Mouse (Mus musculus) intestine, embryonic 14.5 days (tissue): ENCODE measurements around the gene Hunk. TPM values are rescaled to one million over a fixed set of nuclear protein-coding genes. Genes with fewer than 3 reads are reported as not detected.

Source experiments
- ATAC-seq: fragments of 200-750 bp; cut with Nextera tagmentation; replicated peaks from 2 replicates; pipeline ENCODE4 v1.8.0; 2017; ENCODE audit warnings: low read depth, moderate number of reproducible peaks, moderate TSS enrichment, moderate library complexity; ENCODE audit not compliant: low FRiP score, low TSS enrichment
- DNase-seq: peaks from one replicate; pipeline ENCODE4 v3.0.0-alpha.2; 2018; ENCODE audit warnings: low spot score
- H3K27ac ChIP-seq: fragments of 300-500 bp; sonication (generic); 2 replicates; pipeline ENCODE4 v1.5.1; 2014; ENCODE audit warnings: low read depth, mild to moderate bottlenecking, control low read depth
- H3K27me3 ChIP-seq: fragments of 300-500 bp; sonication (generic); replicated peaks from 2 replicates; pipeline ENCODE4 v1.6.1; 2014; ENCODE audit warnings: low read length, control low read depth; ENCODE audit not compliant: control insufficient read depth, insufficient read depth
- H3K36me3 ChIP-seq: fragments of 300-500 bp; sonication (generic); 2 replicates; pipeline ENCODE4 v1.6.1; 2014; ENCODE audit warnings: low read length, control low read depth; ENCODE audit not compliant: control insufficient read depth, insufficient read depth
- H3K4me1 ChIP-seq: fragments of 300-500 bp; sonication (generic); replicated peaks from 2 replicates; pipeline ENCODE4 v1.6.1; 2014; ENCODE audit warnings: low read length, control low read depth, mixed read lengths; ENCODE audit not compliant: control insufficient read depth, insufficient read depth
- H3K4me2 ChIP-seq: fragments of 300-500 bp; sonication (generic); 2 replicates; pipeline ENCODE4 v1.6.1; 2014; ENCODE audit warnings: low read length
- H3K4me3 ChIP-seq: fragments of 300-500 bp; sonication (generic); 2 replicates; pipeline ENCODE4 v1.5.1; 2014; ENCODE audit warnings: low read depth, low read length, control low read depth, mixed read lengths
- H3K9ac ChIP-seq: fragments of 300-500 bp; sonication (generic); 2 replicates; pipeline ENCODE4 v1.6.1; 2014; ENCODE audit warnings: mild to moderate bottlenecking, low read length
- H3K9me3 ChIP-seq: fragments of 300-500 bp; sonication (generic); 2 replicates; pipeline ENCODE4 v1.6.1; 2016; ENCODE audit warnings: low read length, control low read depth; ENCODE audit not compliant: control insufficient read depth
- WGBS: fragments of 180-500 bp; shearing (Covaris S2); extraction: QIAGEN DNeasy Blood & Tissue Kit; methylation state at CpG from one replicate; pipeline ENCODE4 v1.1.7; 2014; 5-methylcytosine and 5-hydroxymethylcytosine counted together
- polyA plus RNA-seq: library from polyadenylated mRNA; unstranded; fragments of >200 nt; fragmentation: Nextera tagmentation; extraction: Ambion mirVana; gene quantifications from 2 replicates; pipeline ENCODE4 v1.2.1, GENCODE M21; 2014

Hunk gene
- 11.0 and 12.2 TPM in 2 replicates for polyA plus RNA-seq

GRCm38 (mm10) chr16:90385688-90386513 is at the start of gene Hunk:
Hunk (plus strand) TSS chr16:90386013.
- 0% methylated on average over 91 of the region's 101 CpGs for WGBS
- Histone ChIP-seq H3K4me3 (peak within 1 kb of the TSS; percentile 85), H3K4me1 (peaks cover 37% of the 10 kb centered on the region), H3K27me3 (no peaks in the 10 kb centered on the region), H3K9me3 (no peaks in the 10 kb centered on the region), H3K4me2 (peak within 1 kb of the TSS; percentile 67), H3K36me3 (0 out of 2 replicates have a peak, but pooled peaks cover 1% of the 10 kb centered on the region), H3K9ac (peak within 1 kb of the TSS; percentile 84), H3K27ac (peak within 1 kb of the TSS; percentile 94)
- peak; percentile 91 for DNase-seq
- ATAC-seq = peak; percentile 78

GRCm38 (mm10) chr16:90339026-90339425 is 46.8 kb upstream of the Hunk start:
- DNase-seq (no peak), ATAC-seq (no peak)
- H3K4me1 ChIP-seq = no peaks in the 10 kb centered on the region
- no peak overlapping the region for H3K4me2 ChIP-seq
- H3K4me3 ChIP-seq = no peak overlapping the region
- H3K36me3 ChIP-seq = peaks cover 19% of the 10 kb centered on the region
- no peaks in the 10 kb centered on the region for H3K27me3 ChIP-seq
- H3K9ac ChIP-seq = no peak overlapping the region
- 91% methylated on average over 6 of the region's 6 CpGs for WGBS
- H3K27ac ChIP-seq = no peak overlapping the region
- H3K9me3 ChIP-seq = no peaks in the 10 kb centered on the region

GRCm38 (mm10) chr16:90341086-90341485 is 44.7 kb upstream of the Hunk start:
- Histone ChIP-seq H3K27me3 (no peaks in the 10 kb centered on the region), H3K9me3 (no peaks in the 10 kb centered on the region), H3K36me3 (peaks cover 19% of the 10 kb centered on the region), H3K4me3 (no peak overlapping the region), H3K27ac (no peak overlapping the region), H3K4me1 (no peaks in the 10 kb centered on the region), H3K4me2 (no peak overlapping the region), H3K9ac (no peak overlapping the region)
- no peak for DNase-seq
- 95% methylated on average over 5 of the region's 5 CpGs for WGBS
- no peak for ATAC-seq

- no peaks in the 10 kb centered on the region for H3K36me3 ChIP-seq
- H3K27ac ChIP-seq = no peak overlapping the region
- no peak overlapping the region for H3K9ac ChIP-seq
- peak; percentile 100 for ATAC-seq
- H3K27me3 ChIP-seq = no peaks in the 10 kb centered on the region
- 31% methylated on average over 12 of the region's 13 CpGs for WGBS
- H3K4me2 ChIP-seq = no peak overlapping the region
- H3K9me3 ChIP-seq = no peaks in the 10 kb centered on the region
- no peak overlapping the region for H3K4me3 ChIP-seq
- no peaks in the 10 kb centered on the region for H3K4me1 ChIP-seq
- peak; percentile 90 for DNase-seq
Observed at GRCm38 (mm10) chr16:90349700-90350548, 35.9 kb upstream of the Hunk start.

GRCm38 (mm10) chr16:90351726-90352125 is 34.1 kb upstream of the Hunk start:
- H3K9me3 ChIP-seq = no peaks in the 10 kb centered on the region

GRCm38 (mm10) chr16:90352691-90353090 is 33.1 kb upstream of the Hunk start:
- H3K9ac ChIP-seq = no peak overlapping the region
- no peak overlapping the region for H3K4me2 ChIP-seq
- 54% methylated on average over 6 of the region's 6 CpGs for WGBS
- no peaks in the 10 kb centered on the region for H3K9me3 ChIP-seq
- no peaks in the 10 kb centered on the region for H3K36me3 ChIP-seq
- ATAC-seq (no peak), DNase-seq (no peak)
- H3K27ac ChIP-seq = no peak overlapping the region
- H3K4me1 ChIP-seq = no peaks in the 10 kb centered on the region
- H3K27me3 ChIP-seq = no peaks in the 10 kb centered on the region
- no peak overlapping the region for H3K4me3 ChIP-seq

More at GRCm38 (mm10) chr16:90351726-90352125, 34.1 kb upstream of the Hunk start:
- Histone ChIP-seq H3K4me1 (no peaks in the 10 kb centered on the region), H3K27ac (no peak overlapping the region), H3K36me3 (no peaks in the 10 kb centered on the region), H3K4me3 (no peak overlapping the region), H3K4me2 (no peak overlapping the region), H3K9ac (no peak overlapping the region), H3K27me3 (no peaks in the 10 kb centered on the region)
- no peak for ATAC-seq
- no peak for DNase-seq
- WGBS = 70% methylated on average over 8 of the region's 8 CpGs

DNA sequence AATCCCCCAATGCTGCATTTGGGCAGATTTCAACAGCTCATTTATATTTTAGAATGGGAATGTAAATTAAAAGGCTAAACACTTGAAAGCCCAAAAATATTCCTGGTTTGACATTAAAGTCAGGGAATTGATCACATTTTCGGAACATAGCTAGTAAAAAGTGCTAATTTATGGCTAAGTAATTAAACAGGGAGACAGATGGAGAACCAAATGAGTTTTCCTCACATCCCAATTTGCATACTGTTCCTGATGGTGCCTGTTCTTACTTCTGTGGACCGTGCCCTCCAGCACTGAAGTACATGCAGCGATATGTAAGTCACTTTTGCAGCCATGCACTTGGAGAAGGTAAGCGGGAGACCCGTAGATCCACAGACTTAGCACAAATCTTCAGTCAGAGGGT is 32.7 kb upstream of the Hunk start:
- H3K4me1 ChIP-seq = no peaks in the 10 kb centered on the region
- WGBS = 80% methylated on average over 5 of the region's 5 CpGs
- H3K36me3 ChIP-seq = no peaks in the 10 kb centered on the region
- H3K9me3 ChIP-seq = no peaks in the 10 kb centered on the region
- no peak overlapping the region for H3K4me2 ChIP-seq
- no peak overlapping the region for H3K9ac ChIP-seq
- ATAC-seq (no peak), DNase-seq (no peak)
- no peaks in the 10 kb centered on the region for H3K27me3 ChIP-seq
- no peak overlapping the region for H3K4me3 ChIP-seq
- H3K27ac ChIP-seq = no peak overlapping the region

GRCm38 (mm10) chr16:90359329-90359728 is 26.5 kb upstream of the Hunk start:
- Histone ChIP-seq H3K27me3 (no peaks in the 10 kb centered on the region), H3K4me1 (no peaks in the 10 kb centered on the region), H3K9me3 (no peaks in the 10 kb centered on the region), H3K4me3 (no peak overlapping the region), H3K36me3 (no peaks in the 10 kb centered on the region), H3K27ac (no peak overlapping the region), H3K4me2 (no peak overlapping the region), H3K9ac (no peak overlapping the region)
- WGBS = 75% methylated on average over 9 of the region's 9 CpGs
- ATAC-seq (no peak), DNase-seq (no peak)
